Mouse (Mus musculus) embryonic fibroblast, embryonic 13.5 days (primary cell): Measurements from ENCODE around the gene Tcf7l1. TPM values are rescaled to one million over a fixed set of nuclear protein-coding genes. Genes with fewer than 3 reads are reported as not detected.

Experiments
- H3K27ac ChIP-seq: 2 replicates; pipeline ENCODE4 v1.5.1; 2012; ENCODE audit warnings: low read length, control low read depth, inconsistent platforms; ENCODE audit not compliant: insufficient read depth
- H3K4me1 ChIP-seq: 2 replicates; pipeline ENCODE4 v1.6.1; 2011; ENCODE audit warnings: low read length; ENCODE audit not compliant: control insufficient read depth, insufficient read depth
- H3K4me3 ChIP-seq: 2 replicates; pipeline ENCODE4 v1.5.1; 2011; ENCODE audit warnings: mild to moderate bottlenecking, control low read depth, low read length; ENCODE audit not compliant: insufficient read depth
- CTCF ChIP-seq: IDR thresholded peaks from 2 replicates; pipeline ENCODE4 v1.5.1; 2011; ENCODE audit warnings: mild to moderate bottlenecking, control low read depth, low read length, moderate library complexity, borderline replicate concordance; ENCODE audit not compliant: insufficient read depth
- POLR2A ChIP-seq: IDR thresholded peaks from 2 replicates; pipeline ENCODE4 v1.6.1; 2011; ENCODE audit warnings: low read depth, mild to moderate bottlenecking, control low read depth, low read length, moderate library complexity
- polyA plus RNA-seq: library from polyadenylated mRNA; stranded (reverse); fragments of >200 nt; gene quantifications from 2 replicates; pipeline ENCODE4 v1.2.4, GENCODE M21; 2011; ENCODE audit warnings: low read depth; ENCODE audit not compliant: missing spikeins, insufficient read length

The Tcf7l1 gene
- polyA plus RNA-seq, 1 experiment: 54.0 TPM

DNA sequence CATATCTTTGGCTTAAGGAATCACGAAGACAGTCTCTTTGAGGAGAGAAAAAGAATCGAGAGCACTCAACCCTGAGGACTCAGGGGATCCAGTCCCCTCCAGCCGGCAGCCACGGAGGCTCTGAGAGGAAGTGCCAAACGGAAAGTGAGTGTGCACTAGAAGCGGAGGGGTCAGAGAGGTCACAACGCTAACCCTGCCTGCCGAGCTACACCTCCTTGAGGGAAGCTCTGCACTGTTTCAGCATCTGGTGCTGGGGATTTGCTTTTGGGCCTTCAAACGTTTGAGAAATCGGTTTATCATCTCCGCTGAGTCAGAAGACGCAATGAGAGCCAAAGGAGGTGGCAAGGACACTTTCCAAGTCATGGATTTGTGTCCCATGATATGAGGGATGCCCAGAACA is 53.8 kb downstream of the Tcf7l1 start:
- Histone ChIP-seq H3K4me3 (no peak overlapping the region), H3K27ac (no peak overlapping the region), H3K4me1 (peaks cover 7% of the 10 kb centered on the region; the same call in 1 of the 2 replicates)
- TF ChIP-seq CTCF: no peak
- no peak for TF ChIP-seq POLR2A

DNA sequence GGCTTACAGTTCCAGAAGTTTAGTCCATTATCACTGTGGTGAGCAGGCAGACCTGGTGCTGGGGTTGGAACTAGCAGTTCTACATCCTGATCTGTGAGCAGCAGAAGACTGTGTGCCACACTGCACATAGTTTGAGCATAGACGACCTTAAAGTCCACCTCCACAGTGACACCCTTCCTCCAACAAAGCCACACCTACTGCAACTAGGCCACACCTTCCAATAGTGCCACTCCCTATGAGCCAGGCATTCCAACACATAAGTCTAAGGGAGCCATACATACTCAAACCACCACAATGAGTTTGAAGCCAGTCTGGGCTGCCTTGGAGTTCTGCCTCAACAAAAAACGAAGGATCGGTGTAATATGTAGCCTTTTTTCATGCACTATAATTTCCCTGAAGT is 55.7 kb downstream of the Tcf7l1 start:
- TF ChIP-seq CTCF (no peak), POLR2A (no peak)
- H3K4me3 ChIP-seq: no peak overlapping the region
- H3K27ac ChIP-seq: no peak overlapping the region
- peaks cover 7% of the 10 kb centered on the region; the same call in 1 of the 2 replicates for H3K4me1 ChIP-seq

DNA sequence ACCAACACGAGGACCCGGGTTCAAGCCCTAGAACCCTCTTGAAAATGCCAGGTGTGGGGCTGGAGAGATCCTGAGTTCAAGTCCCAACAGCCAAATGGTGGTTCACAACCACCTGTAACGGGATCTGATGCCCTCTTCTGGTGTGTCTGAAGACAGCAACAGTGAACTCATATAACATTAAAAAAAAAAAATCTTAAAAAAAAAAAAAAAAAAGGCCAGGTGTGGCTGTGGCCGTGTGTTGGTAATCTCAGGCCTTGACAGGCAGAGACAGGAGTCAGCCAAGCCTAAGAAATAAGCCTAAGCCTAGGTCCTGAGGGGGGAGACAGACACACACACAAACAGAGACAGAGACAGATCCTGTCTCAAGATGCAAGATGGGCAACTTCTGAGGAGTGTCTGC is 56.9 kb downstream of the Tcf7l1 start:
- no peak for TF ChIP-seq CTCF
- no peak for TF ChIP-seq POLR2A
- H3K4me3 ChIP-seq: no peak overlapping the region
- peaks cover 7% of the 10 kb centered on the region; the same call in 1 of the 2 replicates for H3K4me1 ChIP-seq
- H3K27ac ChIP-seq: no peak overlapping the region

DNA sequence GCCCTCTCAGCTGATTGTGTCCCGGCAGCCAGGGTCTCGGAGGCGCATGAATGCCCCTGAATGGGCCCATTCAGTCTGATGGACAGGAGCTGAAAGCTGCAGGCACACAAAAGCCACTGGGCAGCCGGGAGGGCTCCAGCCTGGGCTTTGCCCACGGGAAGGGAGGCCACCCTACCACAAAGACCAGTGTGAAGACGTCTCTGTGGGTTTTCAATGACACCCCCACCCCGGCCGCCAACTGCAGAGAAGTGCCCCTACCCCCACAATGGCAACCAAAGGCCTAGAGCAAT is 58.5 kb downstream of the Tcf7l1 start:
- peaks cover 6% of the 10 kb centered on the region; the same call in 1 of the 2 replicates for H3K4me1 ChIP-seq
- TF ChIP-seq POLR2A (no peak), CTCF (no peak)
- H3K27ac ChIP-seq: no peak overlapping the region
- H3K4me3 ChIP-seq: no peak overlapping the region

DNA sequence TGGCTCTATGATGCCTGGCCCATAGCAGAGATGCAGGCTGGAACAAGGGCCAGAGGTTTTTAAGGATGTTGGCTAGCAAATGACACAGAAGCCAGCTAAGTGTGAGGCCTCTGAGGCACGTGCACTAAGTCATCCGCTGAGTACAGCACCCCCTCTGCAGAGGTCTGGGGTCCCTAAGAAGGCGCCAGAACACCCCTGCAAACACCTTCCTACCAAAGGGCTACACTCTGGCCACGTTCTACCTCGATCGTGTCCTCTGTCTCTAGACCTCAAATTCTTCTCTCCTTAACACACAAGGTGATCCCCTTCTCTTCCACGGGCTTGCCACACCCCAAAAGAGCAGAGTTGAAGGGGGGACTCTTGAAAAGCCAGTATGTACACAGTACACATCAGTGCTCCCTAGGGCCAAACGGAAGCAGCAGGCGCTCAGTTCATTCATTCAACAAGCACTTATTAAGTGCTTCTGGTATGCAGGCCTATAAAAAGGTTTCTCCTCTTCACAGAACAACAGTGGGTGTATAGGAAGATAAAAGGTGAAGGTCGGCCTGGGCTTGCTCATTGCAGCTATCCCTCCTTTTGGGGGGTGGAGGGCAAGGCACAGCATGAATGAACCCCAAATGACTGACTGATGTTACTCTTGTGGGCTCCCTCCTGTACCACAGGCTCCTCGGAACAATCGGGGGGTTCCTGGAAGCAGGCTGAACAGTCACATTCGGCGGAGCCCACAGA is 59.1 kb downstream of the Tcf7l1 start:
- Histone ChIP-seq H3K4me3 (no peak overlapping the region), H3K4me1 (0 out of 2 replicates have a peak, but pooled peaks cover 1% of the 10 kb centered on the region), H3K27ac (no peak overlapping the region)
- TF ChIP-seq CTCF (no peak), POLR2A (no peak)

DNA sequence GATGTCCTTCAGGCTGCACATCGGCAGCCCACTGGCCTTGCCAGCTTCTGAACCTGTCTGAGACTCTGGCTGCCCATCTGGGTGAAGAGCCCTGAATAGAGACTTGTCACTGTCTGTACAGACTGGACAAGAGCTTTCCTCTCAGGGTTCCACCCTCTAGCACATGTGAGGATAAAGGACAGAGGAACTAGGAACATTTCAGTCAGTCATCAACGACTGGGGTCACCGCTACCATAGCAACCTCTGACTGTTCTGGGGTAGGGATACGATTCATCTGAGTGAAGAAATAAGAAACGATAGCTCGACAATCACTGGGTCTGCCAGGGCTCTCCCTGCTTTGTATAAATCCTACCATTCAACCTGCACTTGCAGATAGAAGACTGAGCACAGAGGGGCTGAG is 61.2 kb downstream of the Tcf7l1 start:
- Histone ChIP-seq H3K27ac (no peak overlapping the region), H3K4me1 (no peaks in the 10 kb centered on the region), H3K4me3 (no peak overlapping the region)
- TF ChIP-seq CTCF (no peak), POLR2A (no peak)

DNA sequence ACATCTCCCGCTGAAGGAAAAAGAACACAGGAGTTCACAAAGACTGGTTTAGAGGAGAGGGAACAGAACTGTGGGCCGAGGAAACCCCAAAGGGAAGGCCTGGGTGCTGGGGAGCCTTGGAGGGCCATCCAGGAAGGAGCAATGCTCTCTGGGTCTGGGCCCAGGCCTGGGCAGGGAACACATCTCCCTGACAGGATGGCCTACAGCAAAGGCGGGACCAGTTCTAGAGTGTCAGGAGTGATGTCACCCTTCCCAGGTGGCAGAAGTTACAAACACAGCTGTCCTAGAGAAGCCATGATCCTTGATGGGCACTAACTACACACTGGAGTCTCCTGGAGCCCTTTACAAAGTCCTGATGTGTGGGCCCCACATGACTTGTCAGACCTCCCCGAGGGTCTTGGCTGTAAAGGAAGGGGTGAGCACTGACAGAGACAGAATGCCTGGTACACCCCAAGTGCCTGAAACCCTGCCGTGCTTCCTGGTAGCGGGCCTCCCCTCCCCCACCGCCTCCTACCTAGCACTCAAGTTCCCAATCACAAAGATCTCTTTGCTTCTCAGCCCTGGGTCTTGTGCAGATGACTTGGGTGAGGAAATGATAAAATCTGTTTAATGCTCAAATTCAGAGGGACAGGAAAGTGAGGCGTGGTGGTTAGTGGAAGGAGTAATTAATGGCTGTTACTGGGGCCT is 64.4 kb downstream of the Tcf7l1 start:
- Histone ChIP-seq H3K27ac (no peak overlapping the region), H3K4me3 (no peak overlapping the region), H3K4me1 (no peaks in the 10 kb centered on the region)
- TF ChIP-seq CTCF (no peak), POLR2A (no peak)

DNA sequence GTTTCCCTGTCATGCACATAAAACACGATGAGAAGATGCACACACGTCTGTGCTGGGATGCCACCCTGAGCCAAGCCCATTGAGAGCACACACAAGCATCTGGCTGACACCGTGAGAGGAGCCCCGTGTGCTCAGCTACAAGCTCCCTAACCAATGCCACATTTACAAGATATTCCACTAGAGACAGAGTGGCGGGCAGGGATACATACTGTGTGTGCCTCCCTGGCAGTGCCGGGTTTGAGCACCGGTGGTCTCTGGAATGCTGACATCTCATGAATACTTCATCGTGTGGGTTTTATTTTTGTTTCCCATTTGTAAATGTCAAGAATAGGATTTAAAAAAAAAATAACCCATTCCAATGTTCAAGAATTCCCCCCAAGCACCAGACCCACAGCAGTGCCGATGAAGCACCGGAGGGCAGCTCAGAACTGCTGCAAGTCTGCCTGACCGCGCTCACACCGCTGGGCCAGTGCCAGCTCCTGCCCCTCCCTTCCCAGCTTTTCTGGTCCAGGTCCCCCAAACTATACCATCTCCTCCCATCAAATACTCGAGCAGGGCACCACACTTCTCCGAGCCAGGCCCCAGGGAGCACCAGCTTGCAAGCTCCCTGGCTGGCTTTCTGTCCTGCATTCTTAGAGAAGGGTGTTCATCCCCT is 65.2 kb downstream of the Tcf7l1 start:
- no peaks in the 10 kb centered on the region for H3K4me1 ChIP-seq
- no peak overlapping the region for H3K4me3 ChIP-seq
- TF ChIP-seq POLR2A (no peak), CTCF (no peak)
- no peak overlapping the region for H3K27ac ChIP-seq

DNA sequence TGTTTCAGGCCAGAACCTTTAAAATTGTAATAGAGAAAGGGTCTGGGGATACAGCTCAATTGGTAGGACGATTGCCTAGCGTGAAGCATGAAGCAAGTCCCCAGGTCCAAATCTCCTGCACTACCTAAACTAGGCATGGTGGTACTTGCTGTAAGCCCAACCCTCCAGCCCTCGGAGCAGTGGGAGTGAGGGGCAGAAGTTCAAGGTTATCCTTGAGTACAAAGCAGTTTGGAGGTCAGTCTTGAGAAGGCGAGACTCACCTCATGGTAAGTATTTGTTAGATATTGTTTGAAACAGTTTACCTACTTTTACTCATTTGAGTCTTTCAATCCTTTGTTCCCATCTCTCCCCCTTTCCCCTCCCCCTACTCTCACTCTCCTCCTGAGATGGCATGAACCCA is 65.9 kb downstream of the Tcf7l1 start:
- no peak overlapping the region for H3K27ac ChIP-seq
- 0 out of 2 replicates have a peak, but pooled peaks cover 3% of the 10 kb centered on the region for H3K4me1 ChIP-seq
- TF ChIP-seq CTCF: no peak
- no peak overlapping the region for H3K4me3 ChIP-seq

DNA sequence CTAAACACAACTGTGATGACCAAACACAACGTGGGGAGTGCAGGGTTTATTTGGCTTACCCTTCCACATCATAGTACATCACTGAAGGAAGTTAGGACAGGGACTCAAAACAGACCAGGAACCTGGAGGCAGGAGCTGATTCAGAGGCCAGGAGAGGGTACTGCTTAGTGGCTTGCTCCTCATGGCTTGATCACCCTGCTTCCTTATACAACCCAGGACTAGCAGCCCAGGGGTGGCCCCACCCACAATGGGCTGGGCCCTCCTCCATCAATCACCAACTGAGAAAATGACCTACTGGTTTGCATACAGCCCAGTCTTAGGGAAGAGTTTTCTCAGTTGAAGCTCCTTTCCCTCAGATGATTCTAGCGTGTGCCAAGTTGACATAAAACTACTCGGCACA is 68.2 kb downstream of the Tcf7l1 start:
- TF ChIP-seq POLR2A: no peak
- TF ChIP-seq CTCF: no peak
- H3K4me3 ChIP-seq: no peak overlapping the region
- H3K27ac ChIP-seq: no peak overlapping the region
- peaks cover 4% of the 10 kb centered on the region; the same call in 1 of the 2 replicates for H3K4me1 ChIP-seq

DNA sequence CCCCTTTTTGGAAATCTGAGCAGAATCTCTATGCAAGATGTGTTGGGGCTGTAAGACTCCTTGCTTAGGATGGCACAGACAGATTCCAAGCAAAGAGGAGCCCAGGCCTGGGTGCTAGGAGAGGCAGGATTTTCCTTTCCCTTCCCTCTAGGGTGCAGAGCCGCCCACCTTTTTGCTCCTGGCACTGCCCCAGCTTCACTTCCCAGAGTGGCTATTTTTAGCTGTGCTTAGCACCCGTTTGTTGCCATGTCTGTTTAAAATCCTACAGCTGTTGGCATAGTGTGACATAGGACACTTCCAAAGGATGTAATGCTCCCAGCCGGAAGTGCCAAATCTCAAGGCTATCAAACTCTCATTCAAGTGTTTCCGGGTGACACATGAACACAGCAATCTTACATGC is 74.3 kb downstream of the Tcf7l1 start:
- TF ChIP-seq CTCF (no peak), POLR2A (no peak)
- Histone ChIP-seq H3K27ac (no peak overlapping the region), H3K4me1 (peaks cover 20% of the 10 kb centered on the region)

More for the DNA sequence above, 74.3 kb downstream of the Tcf7l1 start:
- no peak overlapping the region for H3K4me3 ChIP-seq
